Mouse (Mus musculus) liver, embryonic 15.5 days (tissue): ENCODE data around the gene Per1. TPM values are rescaled to one million over a fixed set of nuclear protein-coding genes. Genes with fewer than 3 reads are reported as not detected.

Source experiments
- ATAC-seq: fragments of 200-750 bp; cut with Nextera tagmentation; 2 replicates; pipeline ENCODE4 v1.8.0; 2017; ENCODE audit warnings: moderate number of reproducible peaks, mild to moderate bottlenecking, moderate library complexity; ENCODE audit not compliant: insufficient read depth
- H3K27ac ChIP-seq: fragments of 300-500 bp; sonication (generic); replicated peaks from 2 replicates; pipeline ENCODE4 v1.5.1; 2015; ENCODE audit warnings: mild to moderate bottlenecking, inconsistent platforms
- H3K27me3 ChIP-seq: fragments of 300-500 bp; sonication (generic); 2 replicates; pipeline ENCODE4 v1.6.1; 2015; ENCODE audit warnings: mild to moderate bottlenecking, inconsistent platforms
- H3K36me3 ChIP-seq: fragments of 300-500 bp; sonication (generic); replicated peaks from 2 replicates; pipeline ENCODE4 v1.6.1; 2015; ENCODE audit warnings: moderate library complexity, mild to moderate bottlenecking, inconsistent platforms
- H3K4me1 ChIP-seq: fragments of 300-500 bp; sonication (generic); replicated peaks from 2 replicates; pipeline ENCODE4 v1.6.1; 2015; ENCODE audit warnings: inconsistent platforms
- H3K4me2 ChIP-seq: fragments of 300-500 bp; sonication (generic); 2 replicates; pipeline ENCODE4 v1.6.1; 2015; ENCODE audit warnings: moderate library complexity, mild to moderate bottlenecking, inconsistent platforms
- H3K4me3 ChIP-seq: fragments of 300-500 bp; sonication (generic); replicated peaks from 2 replicates; pipeline ENCODE4 v1.5.1; 2015; ENCODE audit warnings: mild to moderate bottlenecking, inconsistent platforms
- H3K9ac ChIP-seq: fragments of 300-500 bp; sonication (generic); 2 replicates; pipeline ENCODE4 v1.6.1; 2015; ENCODE audit warnings: moderate library complexity, mild to moderate bottlenecking, inconsistent platforms
- H3K9me3 ChIP-seq: fragments of 300-500 bp; sonication (generic); replicated peaks from 2 replicates; pipeline ENCODE4 v1.6.1; 2016; ENCODE audit warnings: inconsistent platforms
- WGBS: fragments of 180-500 bp; shearing (Covaris S2); methylation state at CpG from one replicate; pipeline ENCODE4 v1.1.7; 2015; ENCODE audit warnings: mixed read lengths; ENCODE audit not compliant: insufficient replicate concordance; 5-methylcytosine and 5-hydroxymethylcytosine counted together
- polyA plus RNA-seq: library from polyadenylated mRNA; unstranded; fragments of >200 nt; fragmentation: Nextera tagmentation; extraction: Ambion mirVana; gene quantifications from 2 replicates; pipeline ENCODE4 v1.2.1, GENCODE M21; 2015

Gene Per1
- polyA plus RNA-seq, 1 experiment from 2014 or later = 7.6 TPM

DNA sequence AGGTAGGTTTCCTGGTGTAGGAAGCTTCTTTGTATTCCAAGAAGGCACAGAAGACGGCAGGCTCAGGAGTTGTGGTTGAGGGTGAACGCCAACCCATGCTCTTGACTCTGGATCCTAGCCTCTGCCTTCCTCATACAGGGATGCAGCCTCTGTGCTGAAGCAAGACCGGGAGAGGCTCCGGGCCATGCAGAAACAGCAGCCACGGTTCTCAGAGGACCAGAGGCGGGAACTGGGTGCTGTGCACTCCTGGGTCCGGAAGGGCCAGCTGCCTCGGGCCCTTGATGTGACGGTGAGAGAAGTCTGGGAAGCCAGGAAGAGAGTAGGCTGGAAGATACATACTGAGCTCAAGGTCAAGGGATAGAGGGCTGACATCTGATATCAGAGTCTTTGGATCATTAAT, 13.2 kb downstream of the Per1 start:
- peaks cover 33% of the 10 kb centered on the region for H3K4me1 ChIP-seq
- WGBS = 78% methylated on average over 9 of the region's 9 CpGs
- H3K36me3 ChIP-seq = peaks cover 63% of the 10 kb centered on the region
- H3K9me3 ChIP-seq = no peaks in the 10 kb centered on the region
- H3K27ac ChIP-seq = no peak overlapping the region
- H3K4me2 ChIP-seq = no peak overlapping the region
- no peak overlapping the region for H3K4me3 ChIP-seq
- peaks cover 23% of the 10 kb centered on the region for H3K27me3 ChIP-seq
- no peak for ATAC-seq
- H3K9ac ChIP-seq = no peak overlapping the region

DNA sequence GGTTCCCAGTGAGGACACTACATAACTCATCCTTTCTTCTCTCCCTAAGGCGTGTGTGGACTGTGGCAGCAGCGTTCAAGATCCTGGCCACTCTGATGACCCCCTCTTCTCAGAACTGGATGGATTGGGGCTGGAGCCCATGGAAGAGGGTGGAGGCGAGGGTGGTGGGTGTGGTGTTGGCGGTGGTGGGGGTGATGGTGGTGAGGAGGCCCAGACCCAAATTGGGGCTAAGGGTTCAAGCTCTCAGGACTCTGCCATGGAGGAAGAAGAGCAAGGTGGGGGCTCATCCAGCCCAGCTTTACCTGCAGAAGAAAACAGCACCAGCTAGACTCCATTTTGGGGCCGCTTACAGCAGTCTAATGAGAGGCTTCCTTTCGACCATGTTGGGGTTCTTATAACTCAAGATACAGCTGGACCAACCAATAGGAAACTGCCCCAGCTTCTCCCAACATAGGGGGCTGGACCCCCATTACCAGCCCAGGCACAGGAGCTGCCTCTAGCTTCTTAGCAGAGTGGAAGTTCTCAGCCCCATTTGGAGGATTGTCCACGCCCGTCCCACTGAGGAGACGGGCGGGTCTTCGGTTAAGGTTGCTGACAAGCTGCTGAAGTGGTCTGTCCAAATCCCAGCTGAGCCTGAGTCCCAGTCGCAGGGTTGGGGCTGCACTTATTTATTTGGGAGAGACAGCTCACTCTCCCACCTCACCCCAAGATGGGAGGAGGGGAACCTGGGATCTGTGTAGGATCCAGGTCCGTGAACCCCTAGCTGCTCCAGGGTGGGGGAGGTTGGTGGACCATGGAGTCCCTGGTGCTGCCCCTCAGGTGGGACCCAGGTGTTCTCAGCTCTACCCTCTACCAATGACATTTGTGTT, 14.2 kb downstream of the Per1 start:
- Histone ChIP-seq H3K27ac (no peak overlapping the region), H3K4me2 (peak overlapping the region; percentile 69), H3K27me3 (peaks cover 29% of the 10 kb centered on the region), H3K9ac (no peak overlapping the region), H3K9me3 (no peaks in the 10 kb centered on the region), H3K4me3 (no peak overlapping the region), H3K4me1 (peaks cover 33% of the 10 kb centered on the region), H3K36me3 (peaks cover 53% of the 10 kb centered on the region)
- ATAC-seq = no peak
- WGBS = 72% methylated on average over 13 of the region's 13 CpGs

DNA sequence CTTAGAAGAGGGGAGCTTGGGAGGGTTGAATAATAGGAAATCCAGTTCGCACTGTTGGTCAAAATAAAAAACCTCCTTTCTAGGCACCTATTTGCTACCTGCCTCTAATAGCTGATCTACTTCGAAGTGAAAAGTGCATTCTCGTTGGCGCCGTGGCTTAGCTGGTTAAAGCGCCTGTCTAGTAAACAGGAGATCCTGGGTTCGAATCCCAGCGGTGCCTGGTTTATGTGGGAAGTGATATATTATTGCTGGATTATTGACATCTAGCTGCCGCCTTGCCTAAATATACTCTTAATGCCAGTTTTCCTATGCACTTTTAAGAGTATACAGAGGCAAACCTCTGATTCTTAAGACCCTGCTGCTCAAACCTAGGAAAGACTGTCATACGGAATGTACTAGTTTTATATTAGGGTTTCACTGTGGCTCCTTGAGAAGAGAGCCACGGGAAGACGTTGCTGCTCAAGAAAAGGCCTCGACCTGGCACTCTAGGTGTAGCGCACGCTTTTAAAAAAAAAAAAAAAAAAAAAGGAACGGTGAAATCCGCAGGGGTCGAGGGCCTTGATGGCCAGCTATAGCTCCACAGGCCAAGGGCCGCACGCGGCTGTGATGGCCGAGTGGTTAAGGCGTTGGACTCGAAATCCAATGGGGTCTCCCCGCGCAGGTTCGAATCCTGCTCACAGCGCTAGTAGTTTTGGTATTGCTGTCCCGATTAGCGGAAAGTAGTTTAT, 15.5 kb downstream of the Per1 start:
- Histone ChIP-seq H3K9ac (peak overlapping the region; percentile 46; the same call in 1 of the 2 replicates), H3K27ac (peak overlapping the region; percentile 51), H3K9me3 (no peaks in the 10 kb centered on the region), H3K36me3 (peaks cover 41% of the 10 kb centered on the region), H3K27me3 (peaks cover 34% of the 10 kb centered on the region), H3K4me2 (peak overlapping the region; percentile 69), H3K4me3 (peak overlapping the region; percentile 58), H3K4me1 (peaks cover 33% of the 10 kb centered on the region)
- ATAC-seq = peak; percentile 69
- under 1% methylated on average over 30 of the region's 30 CpGs for WGBS

DNA sequence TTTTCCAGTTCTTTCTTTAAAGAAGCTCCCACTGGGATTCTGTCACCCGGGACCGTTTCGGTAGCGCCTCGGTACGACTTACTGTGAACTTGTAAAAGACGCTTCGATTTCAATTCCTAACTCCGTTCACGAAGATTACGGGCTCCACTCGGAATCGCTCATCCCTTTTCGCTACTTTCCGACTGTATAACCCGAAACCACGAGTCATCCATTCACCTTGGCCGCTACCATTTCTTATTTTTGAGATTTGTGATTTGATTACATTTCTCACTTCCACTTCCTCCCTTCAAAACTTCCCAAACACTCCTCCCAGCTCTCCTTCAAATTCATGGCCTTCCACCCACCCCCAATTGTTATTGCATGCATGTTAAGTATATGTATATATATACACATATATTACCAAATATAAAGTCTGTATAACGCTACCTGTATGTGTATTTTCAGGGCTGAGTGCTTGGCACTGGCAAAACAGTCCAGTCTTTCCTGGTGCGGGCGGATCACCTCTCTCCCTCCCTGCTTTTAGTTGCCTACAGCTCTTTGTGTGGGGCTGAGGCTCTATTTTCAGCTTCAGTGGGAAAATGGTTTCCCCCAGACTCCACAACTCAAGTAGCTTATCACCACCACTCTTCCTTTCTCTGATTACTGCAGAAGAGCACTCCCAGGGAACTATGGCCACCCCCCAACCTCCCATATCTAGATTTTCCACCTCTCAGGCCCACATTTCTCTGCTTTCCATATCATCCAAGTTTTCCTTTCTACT, 16.2 kb downstream of the Per1 start:
- Histone ChIP-seq H3K36me3 (peaks cover 33% of the 10 kb centered on the region), H3K4me1 (peaks cover 33% of the 10 kb centered on the region), H3K4me3 (peak overlapping the region; percentile 58), H3K9ac (peak overlapping the region; percentile 46), H3K4me2 (peak overlapping the region; percentile 69), H3K27ac (0 out of 2 replicates have a peak overlapping the region, but pooled peaks have one; percentile 9), H3K27me3 (peaks cover 40% of the 10 kb centered on the region), H3K9me3 (no peaks in the 10 kb centered on the region)
- ATAC-seq = no peak
- 3% methylated on average over 21 of the region's 21 CpGs for WGBS

DNA sequence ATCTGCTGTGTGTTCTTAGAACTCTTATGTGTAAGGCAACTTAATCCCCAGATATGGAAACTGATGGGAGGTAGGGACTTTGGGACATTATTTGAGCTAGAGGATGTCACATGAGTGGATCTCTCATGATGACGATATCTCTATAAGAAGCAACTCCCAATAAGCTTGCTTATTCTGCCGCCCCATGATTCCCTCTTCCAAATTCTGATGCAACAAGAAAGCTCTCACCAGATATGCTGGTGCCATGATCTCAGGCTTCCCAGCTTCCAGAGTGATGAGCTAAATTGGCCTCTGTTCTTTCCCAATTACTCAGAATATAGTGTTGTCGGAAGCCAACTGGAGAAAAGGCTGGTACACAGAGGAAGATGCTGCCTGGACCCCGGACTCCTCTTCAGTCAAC, 16.8 kb downstream of the Per1 start:
- peaks cover 45% of the 10 kb centered on the region for H3K27me3 ChIP-seq
- ATAC-seq = no peak
- 0 out of 2 replicates have a peak overlapping the region, but pooled peaks have one; percentile 2 for H3K9ac ChIP-seq
- no peak overlapping the region for H3K27ac ChIP-seq
- H3K9me3 ChIP-seq = no peaks in the 10 kb centered on the region
- 45% methylated on average over 4 of the region's 4 CpGs for WGBS
- H3K36me3 ChIP-seq = peaks cover 28% of the 10 kb centered on the region
- no peak overlapping the region for H3K4me3 ChIP-seq
- peaks cover 34% of the 10 kb centered on the region for H3K4me1 ChIP-seq
- H3K4me2 ChIP-seq = peak overlapping the region; percentile 69; the same call in 1 of the 2 replicates

DNA sequence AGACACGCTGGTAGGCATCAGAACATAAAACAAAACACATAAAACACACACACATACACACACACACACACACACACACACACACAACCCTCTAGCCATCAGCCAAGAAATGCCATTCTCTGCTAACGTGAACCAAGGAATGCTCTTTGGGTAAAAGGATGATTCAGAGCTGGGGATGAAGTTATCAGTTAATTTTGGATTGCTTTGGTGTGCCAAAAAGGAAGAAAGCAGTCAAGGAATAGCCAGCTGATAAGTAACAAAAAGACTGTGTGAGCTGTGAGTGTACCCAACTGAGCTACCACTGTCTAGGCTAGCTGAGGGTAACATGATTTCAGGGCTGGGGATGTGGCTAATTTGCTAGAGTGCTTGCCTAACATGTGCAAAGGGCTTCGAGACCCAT, 19.0 kb downstream of the Per1 start:
- no peak for ATAC-seq
- WGBS = 37% methylated on average over 3 of the region's 3 CpGs
- no peak overlapping the region for H3K27ac ChIP-seq

DNA sequence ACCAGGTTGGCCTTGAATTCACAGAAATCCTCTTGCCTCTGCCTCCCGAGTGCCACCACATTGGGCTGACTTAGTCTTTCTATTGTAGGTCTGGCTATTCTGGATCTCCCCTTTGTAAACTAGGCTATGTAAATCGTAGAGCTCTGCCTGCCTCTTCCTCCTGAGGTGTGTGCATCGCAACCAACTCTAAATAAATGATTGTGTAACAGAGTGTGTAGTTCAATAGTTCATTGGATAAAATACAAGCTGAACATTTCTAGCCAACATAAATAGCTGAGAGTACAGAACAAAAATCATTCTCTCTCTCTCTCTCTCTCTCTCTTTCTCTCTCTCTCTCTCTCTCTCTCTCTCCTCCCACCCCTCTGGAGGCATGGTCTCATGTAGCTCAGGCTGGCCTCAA, 19.6 kb downstream of the Per1 start:
- Histone ChIP-seq H3K27me3 (peaks cover 67% of the 10 kb centered on the region), H3K4me2 (no peak overlapping the region), H3K4me1 (peaks cover 52% of the 10 kb centered on the region), H3K36me3 (peaks cover under 1% of the 10 kb centered on the region; the same call in 1 of the 2 replicates), H3K4me3 (no peak overlapping the region), H3K9ac (no peak overlapping the region), H3K9me3 (no peaks in the 10 kb centered on the region), H3K27ac (no peak overlapping the region)
- no peak for ATAC-seq
- 47% methylated on average over 3 of the region's 3 CpGs for WGBS

More for the DNA sequence above, 19.0 kb downstream of the Per1 start:
- H3K9ac ChIP-seq = no peak overlapping the region
- no peak overlapping the region for H3K4me3 ChIP-seq
- H3K9me3 ChIP-seq = no peaks in the 10 kb centered on the region
- peaks cover 7% of the 10 kb centered on the region for H3K36me3 ChIP-seq
- peaks cover 52% of the 10 kb centered on the region for H3K4me1 ChIP-seq
- H3K4me2 ChIP-seq = no peak overlapping the region
- H3K27me3 ChIP-seq = peaks cover 61% of the 10 kb centered on the region

DNA sequence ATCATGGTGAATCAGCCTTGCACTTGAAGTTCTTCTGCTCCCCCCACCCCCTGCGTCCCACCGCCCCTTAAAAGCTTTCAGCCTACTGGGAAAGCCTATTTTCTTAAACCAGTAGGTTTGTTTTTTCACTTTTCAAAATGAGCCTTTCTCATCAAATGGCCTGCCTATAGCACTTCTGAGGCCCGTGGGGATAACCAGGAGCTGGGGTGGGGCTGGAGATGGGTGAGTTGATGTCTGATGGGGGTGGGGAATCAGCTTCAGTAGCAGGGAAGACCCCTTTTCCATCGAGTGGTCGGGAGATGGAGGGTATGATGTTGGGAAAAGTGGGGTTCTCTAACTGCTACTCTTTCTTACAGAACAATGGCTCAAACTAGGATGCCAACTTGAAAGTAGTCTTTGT, 21.8 kb downstream of the Per1 start:
- Histone ChIP-seq H3K4me1 (peaks cover 51% of the 10 kb centered on the region), H3K9me3 (no peaks in the 10 kb centered on the region), H3K27ac (no peak overlapping the region), H3K36me3 (no peaks in the 10 kb centered on the region), H3K4me3 (no peak overlapping the region), H3K27me3 (peaks cover 79% of the 10 kb centered on the region), H3K9ac (no peak overlapping the region), H3K4me2 (peak overlapping the region; percentile 98)
- WGBS = 44% methylated on average over 5 of the region's 5 CpGs
- no peak for ATAC-seq

DNA sequence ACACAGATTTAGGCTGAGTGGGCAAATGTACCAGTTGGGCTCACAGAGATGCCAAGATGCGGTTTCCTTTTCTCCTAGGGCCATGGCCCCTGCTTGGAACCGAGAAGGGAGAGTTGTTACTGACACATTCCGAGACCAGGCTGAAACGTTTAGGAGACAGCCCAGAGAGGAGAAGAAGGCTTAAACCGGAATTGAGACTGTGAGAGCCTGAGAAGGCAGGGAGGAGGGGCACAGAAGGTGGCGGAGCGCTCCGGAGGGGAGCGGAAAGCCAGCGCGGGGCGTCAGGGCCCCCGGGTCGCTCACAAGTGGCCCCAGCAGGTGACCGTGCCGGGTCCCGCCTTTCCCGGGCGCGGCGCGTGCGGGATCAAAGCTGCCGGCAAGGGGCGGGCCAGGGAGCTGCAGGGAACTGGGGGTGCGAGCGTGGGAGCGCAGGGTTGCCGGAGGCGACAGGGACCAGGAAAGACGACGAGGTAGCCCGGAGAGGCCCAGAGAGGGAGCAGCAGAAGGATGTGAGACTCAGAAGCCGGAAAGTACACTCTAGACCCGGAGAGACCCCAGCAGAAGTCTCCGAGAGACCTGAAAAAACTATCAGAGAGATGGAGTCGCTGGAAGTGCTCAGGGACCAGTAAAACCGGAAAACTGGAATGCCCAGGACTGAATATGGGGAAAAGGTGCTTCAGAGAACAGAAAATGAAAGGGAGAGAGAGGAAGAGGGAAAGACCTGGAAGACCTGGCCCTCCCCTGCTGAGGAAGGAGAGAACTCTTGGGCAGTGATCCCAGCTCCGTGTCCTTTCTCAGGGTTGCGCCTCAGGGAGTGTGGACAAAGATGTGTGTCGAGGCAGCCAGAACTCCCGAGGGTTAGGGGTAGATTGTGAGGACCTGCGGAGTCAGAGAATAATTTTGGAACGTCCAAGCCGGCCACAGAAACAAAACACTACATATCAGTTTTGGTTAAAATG, 23.0 kb downstream of the Per1 start:
- H3K36me3 ChIP-seq = no peaks in the 10 kb centered on the region
- H3K27ac ChIP-seq = peak overlapping the region; percentile 34
- H3K4me3 ChIP-seq = peak overlapping the region; percentile 71
- peaks cover 59% of the 10 kb centered on the region for H3K4me1 ChIP-seq
- peak overlapping the region; percentile 70 for H3K9ac ChIP-seq
- H3K4me2 ChIP-seq = peak overlapping the region; percentile 98
- WGBS = under 1% methylated on average over 45 of the region's 45 CpGs
- H3K9me3 ChIP-seq = no peaks in the 10 kb centered on the region
- H3K27me3 ChIP-seq = peaks cover 79% of the 10 kb centered on the region
- ATAC-seq = peak; percentile 36

DNA sequence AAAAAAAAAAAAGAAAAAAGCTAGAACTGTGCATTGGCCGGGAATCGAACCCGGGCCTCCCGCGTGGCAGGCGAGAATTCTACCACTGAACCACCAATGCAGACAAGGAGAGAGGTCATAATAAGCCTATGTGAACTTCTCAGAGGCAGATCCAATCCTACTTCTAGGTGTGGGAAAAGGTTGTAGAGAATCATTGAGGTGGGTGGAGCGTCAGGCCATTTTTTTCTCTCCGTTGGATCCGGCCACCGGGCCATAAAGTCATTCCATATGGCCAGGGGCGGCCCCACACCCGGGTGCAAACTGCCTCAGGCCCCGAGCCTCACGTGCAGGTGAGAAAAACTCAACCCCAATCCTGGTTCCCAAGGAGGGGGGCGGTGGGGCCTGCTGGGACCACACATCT, 23.7 kb downstream of the Per1 start:
- peaks cover 74% of the 10 kb centered on the region for H3K27me3 ChIP-seq
- H3K27ac ChIP-seq = no peak overlapping the region
- H3K4me1 ChIP-seq = peaks cover 65% of the 10 kb centered on the region
- H3K9me3 ChIP-seq = no peaks in the 10 kb centered on the region
- H3K4me2 ChIP-seq = peak overlapping the region; percentile 98
- H3K9ac ChIP-seq = peak overlapping the region; percentile 70
- peak overlapping the region; percentile 71 for H3K4me3 ChIP-seq
- WGBS = 2% methylated on average over 15 of the region's 15 CpGs
- no peaks in the 10 kb centered on the region for H3K36me3 ChIP-seq
- no peak for ATAC-seq
